Mouse (Mus musculus) left cerebral cortex, adult 18-20 months (tissue): Measurements from ENCODE around the gene Capn9. TPM values are rescaled to one million over a fixed set of nuclear protein-coding genes. Genes with fewer than 3 reads are reported as not detected.

ENCODE experiments used
- DNase-seq, 2 experiments: peaks; one replicate each; pipeline ENCODE4 v3.0.0; 2021 to 2022; ENCODE audit warnings: low spot score in 2 of 2, mixed read lengths in 1 of 2
- long read RNA-seq, 2 experiments: library from polyadenylated mRNA; stranded (forward); transcript quantifications; one replicate each; pipeline ENCODE4 v2.0.0; 2021
- total RNA-seq, 2 experiments: library from RNA; stranded (reverse); gene quantifications; 2 replicates each; pipeline ENCODE4 v1.2.3; 2021

Capn9 gene
- total RNA-seq, result not detected
- long read RNA-seq, experiment 1, result 0 reads
- long read RNA-seq, experiment 2, result 0 reads

GRCm38 (mm10) chr8:124575811-124576210 is at the start of gene Capn9:
Gene Capn9 (plus strand): TSS chr8:124576111.
- no peak for DNase-seq

- no peak for DNase-seq
These were observed 49.6 kb upstream of the Capn9 start for GRCm38 (mm10) chr8:124526261-124526660.

- no peak for DNase-seq
These were observed 45.8 kb upstream of the Capn9 start for GRCm38 (mm10) chr8:124530076-124530475.

GRCm38 (mm10) chr8:124530556-124530955 is 45.4 kb upstream of the Capn9 start:
- DNase-seq, result peak; percentile 50 to 64

GRCm38 (mm10) chr8:124530996-124531395 is 44.9 kb upstream of the Capn9 start:
- DNase-seq, result no peak

- peak in 1 of 2 experiments; percentile 59 for DNase-seq
These were observed 43.3 kb upstream of the Capn9 start for GRCm38 (mm10) chr8:124532626-124533025.

GRCm38 (mm10) chr8:124535451-124535850 is 40.5 kb upstream of the Capn9 start:
- no peak for DNase-seq

- no peak for DNase-seq
These were observed 35.0 kb upstream of the Capn9 start for GRCm38 (mm10) chr8:124540906-124541305.

- no peak for DNase-seq
These were observed 33.9 kb upstream of the Capn9 start for GRCm38 (mm10) chr8:124542001-124542400.

GRCm38 (mm10) chr8:124543272-124543671 is 32.6 kb upstream of the Capn9 start:
- no peak for DNase-seq

GRCm38 (mm10) chr8:124546371-124546770 is 29.5 kb upstream of the Capn9 start:
- no peak for DNase-seq

- no peak for DNase-seq
These were observed 29.1 kb upstream of the Capn9 start for GRCm38 (mm10) chr8:124546815-124547214.

- DNase-seq, result no peak
These were observed 28.6 kb upstream of the Capn9 start for GRCm38 (mm10) chr8:124547269-124547668.

- DNase-seq, result no peak
These were observed 27.7 kb upstream of the Capn9 start for GRCm38 (mm10) chr8:124548187-124548586.

- DNase-seq, result peak; percentile 39 to 60
These were observed 24.8 kb upstream of the Capn9 start for GRCm38 (mm10) chr8:124551011-124551661.

- DNase-seq, result no peak
These were observed 20.7 kb upstream of the Capn9 start for GRCm38 (mm10) chr8:124555113-124555750.

GRCm38 (mm10) chr8:124556164-124556563 is 19.7 kb upstream of the Capn9 start:
- no peak for DNase-seq

- DNase-seq, result peak; percentile 47 to 49
These were observed 19.3 kb upstream of the Capn9 start for GRCm38 (mm10) chr8:124556658-124557057.

GRCm38 (mm10) chr8:124557476-124557875 is 18.4 kb upstream of the Capn9 start:
- DNase-seq, result no peak

GRCm38 (mm10) chr8:124567126-124567525 is 8.8 kb upstream of the Capn9 start:
- no peak for DNase-seq

- DNase-seq, result no peak
These were observed 8.3 kb upstream of the Capn9 start for GRCm38 (mm10) chr8:124567584-124567983.

GRCm38 (mm10) chr8:124569100-124569499 is 6.8 kb upstream of the Capn9 start:
- DNase-seq, result no peak

GRCm38 (mm10) chr8:124569593-124569992 is 6.3 kb upstream of the Capn9 start, which contains the start of gene Agt:
Gene Agt (minus strand): TSS chr8:124569706.
- DNase-seq, result peak; percentile 29 to 56
